Mouse (Mus musculus) erythroblast, embryonic 14.5 days (primary cell): ENCODE data around the gene Ehd1. TPM values are rescaled to one million over a fixed set of nuclear protein-coding genes. Genes with fewer than 3 reads are reported as not detected.

Source experiments
- H3K27me3 ChIP-seq: 2 replicates; pipeline ENCODE4 v1.6.1; 2012; ENCODE audit warnings: inconsistent platforms; ENCODE audit not compliant: control insufficient read depth
- H3K36me3 ChIP-seq: 2 replicates; pipeline ENCODE4 v1.6.1; 2012; ENCODE audit warnings: mild to moderate bottlenecking, inconsistent platforms; ENCODE audit not compliant: control insufficient read depth
- H3K4me1 ChIP-seq: 2 replicates; pipeline ENCODE4 v1.6.1; 2012; ENCODE audit warnings: inconsistent platforms; ENCODE audit not compliant: control insufficient read depth
- H3K4me3 ChIP-seq: replicated peaks from 2 replicates; pipeline ENCODE3; 2012; ENCODE audit warnings: moderate library complexity, mild to moderate bottlenecking, inconsistent platforms
- H3K9me3 ChIP-seq: 2 replicates; pipeline ENCODE4 v1.6.1; 2012; ENCODE audit warnings: low read length, inconsistent platforms, mixed read lengths; ENCODE audit not compliant: control insufficient read depth
- GATA1 ChIP-seq: IDR thresholded peaks from 2 replicates; pipeline ENCODE4 v1.6.1; 2012; ENCODE audit warnings: low read length, inconsistent platforms, mixed read lengths
- TAL1 ChIP-seq: IDR thresholded peaks from 3 replicates; pipeline ENCODE4 v1.6.1; 2012; ENCODE audit warnings: low read length, inconsistent platforms, mixed read lengths
- polyA plus RNA-seq: library from polyadenylated mRNA; stranded (reverse); fragments of >175 nt; gene quantifications from 2 replicates; pipeline ENCODE4 v1.2.3, GENCODE M21; 2012

The Ehd1 gene
- polyA plus RNA-seq, 1 experiment: 32.9 TPM

- Histone ChIP-seq H3K4me1 (no peaks in the 10 kb centered on the region; the same call in 1 of the 2 replicates), H3K27me3 (no peaks in the 10 kb centered on the region), H3K4me3 (no peak overlapping the region), H3K36me3 (peaks cover 92% of the 10 kb centered on the region), H3K9me3 (no peaks in the 10 kb centered on the region)
- TF ChIP-seq TAL1: no peak
- TF ChIP-seq GATA1: no peak
Observed at GRCm38 (mm10) chr19:6314513-6314912, 38.0 kb downstream of the Ehd1 start.

GRCm38 (mm10) chr19:6315573-6315972 lies 39.0 kb downstream of the Ehd1 start:
- H3K36me3 ChIP-seq: peaks cover 96% of the 10 kb centered on the region
- H3K27me3 ChIP-seq: no peaks in the 10 kb centered on the region
- H3K9me3 ChIP-seq: no peaks in the 10 kb centered on the region
- H3K4me1 ChIP-seq: no peaks in the 10 kb centered on the region; the same call in 1 of the 2 replicates
- TF ChIP-seq TAL1: no peak
- no peak for TF ChIP-seq GATA1
- H3K4me3 ChIP-seq: no peak overlapping the region

- Histone ChIP-seq H3K4me3 (no peak overlapping the region), H3K36me3 (peaks cover 96% of the 10 kb centered on the region), H3K27me3 (no peaks in the 10 kb centered on the region), H3K4me1 (peaks cover 8% of the 10 kb centered on the region), H3K9me3 (no peaks in the 10 kb centered on the region)
- TF ChIP-seq TAL1 (no peak), GATA1 (no peak)
Observed at GRCm38 (mm10) chr19:6318145-6318544, 41.6 kb downstream of the Ehd1 start.

GRCm38 (mm10) chr19:6321358-6321757 lies 44.8 kb downstream of the Ehd1 start:
- H3K4me1 ChIP-seq: peaks cover 8% of the 10 kb centered on the region
- peaks cover 76% of the 10 kb centered on the region for H3K36me3 ChIP-seq
- TF ChIP-seq GATA1 (no peak), TAL1 (no peak)
- no peak overlapping the region for H3K4me3 ChIP-seq
- no peaks in the 10 kb centered on the region for H3K9me3 ChIP-seq
- H3K27me3 ChIP-seq: no peaks in the 10 kb centered on the region

GRCm38 (mm10) chr19:6321786-6322621 lies 45.5 kb downstream of the Ehd1 start:
- no peaks in the 10 kb centered on the region for H3K27me3 ChIP-seq
- peaks cover 70% of the 10 kb centered on the region for H3K36me3 ChIP-seq
- H3K4me3 ChIP-seq: no peak overlapping the region
- no peaks in the 10 kb centered on the region for H3K9me3 ChIP-seq
- TF ChIP-seq TAL1: no peak
- no peak for TF ChIP-seq GATA1
- peaks cover 8% of the 10 kb centered on the region for H3K4me1 ChIP-seq

GRCm38 (mm10) chr19:6324751-6325150 lies 48.2 kb downstream of the Ehd1 start:
- TF ChIP-seq GATA1 (no peak), TAL1 (no peak)
- Histone ChIP-seq H3K36me3 (peaks cover 43% of the 10 kb centered on the region), H3K9me3 (no peaks in the 10 kb centered on the region), H3K4me3 (no peak overlapping the region), H3K27me3 (no peaks in the 10 kb centered on the region), H3K4me1 (peaks cover 8% of the 10 kb centered on the region)

GRCm38 (mm10) chr19:6331178-6331577 lies 54.7 kb downstream of the Ehd1 start:
- TF ChIP-seq TAL1 (no peak), GATA1 (no peak)
- peak overlapping the region; percentile 10 for H3K4me3 ChIP-seq
- no peaks in the 10 kb centered on the region for H3K27me3 ChIP-seq
- H3K9me3 ChIP-seq: no peaks in the 10 kb centered on the region
- peaks cover 39% of the 10 kb centered on the region for H3K4me1 ChIP-seq
- no peaks in the 10 kb centered on the region for H3K36me3 ChIP-seq

GRCm38 (mm10) chr19:6331719-6332516 lies 55.4 kb downstream of the Ehd1 start:
- no peaks in the 10 kb centered on the region for H3K9me3 ChIP-seq
- H3K4me1 ChIP-seq: peaks cover 46% of the 10 kb centered on the region
- TF ChIP-seq TAL1 (no peak), GATA1 (no peak)
- peaks cover 5% of the 10 kb centered on the region for H3K36me3 ChIP-seq
- H3K4me3 ChIP-seq: peak overlapping the region; percentile 10
- no peaks in the 10 kb centered on the region for H3K27me3 ChIP-seq
